Mouse (Mus musculus): ENCODE results near the gene Gdpgp1. TPM values are rescaled to one million over a fixed set of nuclear protein-coding genes. Genes with fewer than 3 reads are reported as not detected.

Gene Gdpgp1
- 1 to 10 TPM; 6.2 to 7.5 (median 7.0) TPM for total RNA-seq (2022)

GRCm38 (mm10) chr7:80232489-80233029 is at the start of gene Gdpgp1, which contains the start of gene Cib1:
TSS of gene Gdpgp1 (plus strand) at chr7:80232865.
TSS of gene Cib1 (minus strand) at chr7:80232813.
- peak; percentile 90 to 93 for DNase-seq (ENCODE audit: low spot score in 2 of 2)

GRCm38 (mm10) chr7:80183466-80183865 is 49.2 kb upstream of the Gdpgp1 start:
- DNase-seq (ENCODE audit: low spot score in 2 of 2) = no peak

- DNase-seq (ENCODE audit: low spot score in 2 of 2) = no peak
These were observed 48.7 kb upstream of the Gdpgp1 start for GRCm38 (mm10) chr7:80183969-80184368.

DNA sequence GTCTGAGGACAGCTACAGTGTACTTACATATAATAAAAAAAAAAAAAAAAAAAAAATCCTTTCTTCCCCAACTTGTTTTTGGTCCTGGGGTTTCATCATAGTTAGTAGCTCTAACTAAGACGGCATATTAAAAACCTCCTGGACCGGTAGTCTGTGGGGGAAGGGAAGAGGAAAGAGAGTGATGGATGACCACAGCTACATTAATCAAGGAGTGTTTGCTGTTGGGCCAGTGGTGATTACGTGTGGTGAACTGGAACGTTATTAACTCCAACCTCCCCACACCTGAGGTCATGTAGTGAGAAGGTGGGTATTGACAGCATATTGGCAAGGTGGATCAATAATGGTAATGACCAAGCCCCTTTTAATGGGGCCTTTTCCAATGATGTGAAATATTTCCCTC is 48.1 kb upstream of the Gdpgp1 start:
- no peak for DNase-seq (ENCODE audit: low spot score in 2 of 2)

DNA sequence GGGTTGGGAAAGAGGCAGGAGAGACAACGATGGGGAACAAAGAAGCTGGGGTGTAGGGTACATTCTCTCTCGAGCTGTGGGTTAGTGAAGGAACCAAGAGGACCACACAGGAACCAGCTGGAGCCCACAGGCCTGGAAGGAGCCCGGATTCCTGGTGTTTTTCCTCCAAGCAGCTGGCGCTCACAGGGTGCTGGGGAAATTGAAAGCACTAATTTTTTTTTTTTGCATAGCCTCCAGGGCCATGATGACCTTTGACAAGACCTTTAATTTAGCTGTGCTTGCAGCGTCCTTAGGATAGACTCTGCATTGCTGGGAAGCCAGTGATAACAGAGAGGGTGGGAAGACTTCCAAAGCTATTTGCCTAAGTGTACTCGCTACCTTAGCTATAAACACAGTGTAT is 47.7 kb upstream of the Gdpgp1 start:
- DNase-seq (ENCODE audit: low spot score in 2 of 2) = no peak

- no peak for DNase-seq (ENCODE audit: low spot score in 2 of 2)
These were observed 46.6 kb upstream of the Gdpgp1 start for GRCm38 (mm10) chr7:80186021-80186420.

DNA sequence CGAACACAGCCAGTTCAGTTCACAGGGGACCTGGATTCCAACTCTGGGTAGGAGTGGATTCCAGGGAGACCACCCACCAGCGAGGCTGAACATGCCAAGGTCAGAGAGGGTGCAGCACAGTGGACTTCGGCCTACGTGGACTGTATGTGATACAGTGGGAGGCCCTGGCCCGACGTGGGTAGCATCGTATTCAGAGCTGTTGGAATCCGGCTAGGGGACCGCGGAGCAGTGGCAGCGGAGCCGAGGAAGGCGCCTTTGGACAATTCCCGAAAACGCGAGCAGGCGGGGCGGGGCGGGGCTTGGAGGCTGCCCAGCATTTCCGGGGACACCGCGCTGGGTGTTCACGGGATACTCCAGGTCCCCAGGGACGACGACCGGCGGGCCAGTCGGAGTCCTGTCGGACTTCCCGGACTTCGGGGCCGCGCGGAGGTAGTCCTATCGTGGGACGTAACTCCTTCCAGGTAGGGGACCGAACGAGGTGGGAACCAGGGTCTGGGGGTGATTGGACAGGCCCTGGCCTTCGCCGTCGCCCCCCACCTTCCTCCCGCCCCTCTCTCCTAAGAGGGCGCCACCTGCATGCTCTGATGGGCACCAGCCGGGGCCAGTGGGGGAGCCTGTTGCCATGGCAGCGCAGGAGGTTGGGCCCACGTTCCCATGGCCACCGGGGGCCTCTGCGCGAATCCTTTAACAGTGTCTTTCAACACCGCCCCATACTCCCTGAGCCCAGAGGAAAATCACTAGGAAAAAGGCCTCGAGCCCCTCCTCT is 46.0 kb upstream of the Gdpgp1 start, which contains the start of gene Sema4b:
TSS of gene Sema4b (plus strand) at position 311 of the 766 bp plus-strand sequence.
- DNase-seq (ENCODE audit: low spot score in 2 of 2) = peak; percentile 95

DNA sequence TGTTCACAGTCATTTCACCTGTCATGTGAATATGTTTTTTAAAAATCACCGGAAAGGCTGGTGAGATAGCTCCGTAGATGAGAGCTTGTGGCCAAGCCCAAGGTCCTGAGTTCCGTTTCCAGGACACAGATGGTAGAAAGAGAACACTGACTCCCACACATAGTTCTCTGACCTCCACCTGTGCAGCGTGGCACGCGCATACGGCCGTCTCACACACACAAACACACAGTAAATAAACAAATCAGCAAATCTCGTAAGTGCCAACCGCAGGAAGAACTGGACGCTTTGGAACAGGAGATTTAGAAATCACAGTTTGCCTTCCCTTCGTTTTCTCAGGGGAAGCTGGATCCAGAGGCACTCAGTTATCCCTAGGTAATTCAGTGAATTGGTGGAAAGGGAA is 45.2 kb upstream of the Gdpgp1 start:
- DNase-seq (ENCODE audit: low spot score in 2 of 2) = no peak

DNA sequence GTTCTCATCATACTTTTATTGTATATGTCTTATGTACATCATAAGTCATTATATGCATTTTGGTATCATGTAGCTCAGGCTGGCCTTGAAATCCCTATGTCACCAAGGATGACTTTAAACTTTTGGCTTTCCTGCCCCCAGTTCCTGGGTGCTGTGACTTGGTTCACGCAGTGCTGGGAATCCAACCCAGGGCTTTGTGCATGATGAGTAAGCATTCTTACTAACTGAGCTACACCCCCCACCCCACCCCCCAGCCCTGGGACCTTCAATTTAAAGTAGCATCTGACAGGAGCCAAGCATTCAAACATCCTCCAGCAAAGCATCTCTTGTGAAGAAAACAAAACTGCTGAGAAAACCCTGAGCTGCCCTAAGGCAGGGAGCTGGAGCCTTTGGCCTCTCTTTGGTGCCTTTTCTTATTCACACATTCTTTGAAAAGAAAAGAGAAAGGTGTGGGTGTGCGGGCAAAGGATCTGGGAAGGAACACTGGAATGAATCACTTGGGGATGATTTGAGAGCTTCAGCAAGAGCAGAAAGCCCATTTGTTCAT is 44.0 kb upstream of the Gdpgp1 start:
- DNase-seq (ENCODE audit: low spot score in 2 of 2) = no peak

GRCm38 (mm10) chr7:80189147-80189933 is 43.3 kb upstream of the Gdpgp1 start:
- no peak for DNase-seq (ENCODE audit: low spot score in 2 of 2)

DNA sequence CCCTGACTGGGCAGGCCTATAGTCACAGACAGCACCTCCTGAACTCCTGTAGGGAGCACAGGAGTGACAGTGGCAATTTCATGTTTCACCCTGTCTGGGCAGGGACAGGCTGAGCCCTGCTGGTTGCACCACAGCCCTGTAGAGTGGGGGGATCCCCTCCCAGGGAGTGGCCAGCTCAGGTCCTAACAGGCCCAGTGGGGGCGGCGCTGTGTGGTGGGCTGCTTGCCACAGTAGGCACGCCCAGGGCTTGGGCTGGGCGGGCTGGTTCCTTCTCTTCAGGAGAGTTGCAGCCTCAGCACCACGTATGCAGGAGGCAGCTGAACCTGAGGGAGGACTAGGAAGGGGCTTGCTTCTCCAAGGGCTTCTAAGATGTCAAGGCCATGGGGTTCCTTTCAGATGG is 41.2 kb upstream of the Gdpgp1 start:
- DNase-seq (ENCODE audit: low spot score in 2 of 2) = no peak

DNA sequence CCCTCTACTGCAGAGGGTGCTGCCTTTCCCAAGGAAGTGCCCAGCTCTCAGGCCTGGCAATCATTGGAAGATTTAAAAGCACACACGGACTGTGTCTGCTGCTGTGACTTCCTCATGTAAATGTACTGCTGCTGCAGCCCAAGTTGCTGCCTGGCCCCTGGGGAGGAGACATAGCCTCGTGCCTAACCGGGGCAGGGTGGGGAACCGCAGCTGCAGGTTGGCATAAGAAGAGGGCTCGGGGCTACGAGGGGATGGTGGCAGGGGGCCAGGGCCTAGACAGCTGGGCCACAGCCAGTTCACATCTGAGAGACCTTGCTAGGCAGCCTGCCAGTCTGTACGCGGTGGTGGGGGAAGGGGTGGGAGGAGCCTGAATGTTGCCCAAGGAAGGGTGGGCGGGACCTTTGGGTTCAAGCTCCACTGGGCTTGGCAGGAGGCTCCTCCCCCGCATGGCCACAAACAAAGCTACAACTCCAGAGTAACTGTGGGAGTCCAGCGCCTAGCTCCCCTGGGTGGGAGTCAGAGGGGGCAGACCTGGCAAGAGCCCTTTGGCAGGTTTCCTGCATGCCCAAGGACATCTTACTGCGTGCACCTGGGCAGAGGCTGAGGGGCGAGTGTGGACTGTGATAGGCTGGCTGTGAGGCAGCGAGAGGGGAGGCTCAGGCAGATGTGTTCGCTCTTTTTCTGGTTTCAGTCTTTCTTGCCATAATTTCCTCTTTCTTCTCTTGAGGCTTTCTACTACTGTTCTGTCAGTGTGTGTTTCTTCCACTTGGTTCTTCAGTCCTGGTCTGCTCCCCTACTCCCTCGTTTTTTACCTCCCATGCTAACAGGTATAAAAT is 40.2 kb upstream of the Gdpgp1 start:
- DNase-seq (ENCODE audit: low spot score in 2 of 2) = peak in 1 of 2 experiments; percentile 49

DNA sequence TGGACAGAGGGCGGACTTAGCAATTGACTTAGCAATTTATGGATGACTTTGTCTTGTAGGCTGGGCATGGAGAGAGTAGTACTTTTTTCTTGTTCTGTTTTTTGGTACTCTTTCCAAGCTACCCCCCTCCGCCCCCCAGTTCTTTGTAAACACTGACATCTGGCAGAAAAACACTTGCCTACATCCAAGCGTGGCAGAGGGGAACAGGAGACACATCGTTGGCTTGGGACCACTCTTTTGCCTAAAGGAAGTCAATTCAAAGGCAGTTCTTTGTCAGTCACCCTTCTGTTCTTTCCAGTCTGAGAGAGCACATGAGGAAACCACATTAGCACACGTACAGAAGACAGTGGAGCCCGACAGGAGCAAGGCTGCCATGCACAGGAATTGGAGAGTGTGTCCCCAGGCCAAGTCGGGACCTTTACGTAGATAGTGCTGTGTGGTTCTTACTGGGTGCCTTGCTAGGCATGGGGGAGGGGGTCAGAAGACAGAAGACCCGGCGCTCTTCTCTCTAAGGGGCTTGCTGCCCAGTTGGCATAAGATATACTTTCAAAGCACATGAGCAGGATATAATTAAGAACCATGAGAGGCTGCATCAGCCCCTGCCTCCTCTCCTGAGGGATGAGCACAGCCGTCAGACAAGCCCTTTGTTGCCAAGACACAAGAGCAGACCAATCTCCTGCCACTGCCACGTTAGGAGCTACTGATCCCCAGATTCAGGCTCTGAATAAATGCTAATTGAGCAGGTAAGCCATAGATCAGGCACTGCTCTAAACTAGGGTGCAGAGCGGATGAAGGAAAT is 38.5 kb upstream of the Gdpgp1 start:
- DNase-seq (ENCODE audit: low spot score in 2 of 2) = no peak

DNA sequence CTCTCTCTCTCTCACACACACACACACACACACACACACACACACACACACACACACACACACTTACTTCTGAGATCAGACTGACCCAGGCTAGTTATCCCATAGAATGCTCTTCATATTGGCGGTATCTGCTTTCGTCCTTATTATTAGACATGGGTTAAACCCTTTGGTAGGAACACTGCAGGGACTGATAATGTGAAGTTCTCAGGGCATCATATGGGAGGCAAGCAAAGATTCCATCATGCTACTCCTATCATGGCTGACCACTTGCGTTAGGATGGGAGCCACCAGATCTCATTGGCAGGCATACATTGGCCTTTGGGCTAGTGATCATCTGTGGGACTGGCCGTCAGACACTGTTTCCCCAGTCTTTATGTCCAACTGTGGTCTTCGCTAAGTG is 37.5 kb upstream of the Gdpgp1 start:
- no peak for DNase-seq (ENCODE audit: low spot score in 2 of 2)

DNA sequence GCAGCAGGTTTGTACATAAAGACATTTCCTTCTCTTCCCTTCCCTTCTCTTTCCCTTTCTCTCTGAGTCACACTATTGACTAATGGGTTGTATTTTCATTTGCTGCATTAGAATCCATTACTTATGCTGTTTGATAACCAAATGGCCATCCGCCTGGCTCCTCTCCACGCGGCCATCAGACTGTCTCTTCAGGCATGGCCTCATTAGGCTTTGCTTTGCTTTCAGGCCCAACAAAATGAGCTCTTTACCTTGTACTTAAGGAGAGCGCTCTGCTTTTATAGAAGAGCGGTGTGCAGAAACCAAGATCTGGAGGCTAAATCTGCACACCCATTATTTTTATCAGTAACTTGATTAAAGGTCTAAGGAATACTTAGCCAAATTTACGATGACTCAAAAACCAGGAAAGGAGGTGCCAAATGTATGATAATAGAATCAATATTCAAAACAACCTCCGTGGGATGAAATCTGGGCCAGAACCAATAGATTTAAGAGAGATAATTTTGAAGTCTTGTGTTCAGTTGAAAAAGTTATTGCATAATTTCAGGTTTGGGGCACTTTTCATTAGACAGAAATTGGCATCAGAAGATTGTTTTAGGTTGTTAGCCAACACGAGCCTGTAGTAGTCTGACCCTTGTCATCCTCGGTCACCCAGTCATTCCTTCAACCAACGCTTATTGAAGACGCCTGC is 36.9 kb upstream of the Gdpgp1 start:
- DNase-seq (ENCODE audit: low spot score in 2 of 2) = no peak

DNA sequence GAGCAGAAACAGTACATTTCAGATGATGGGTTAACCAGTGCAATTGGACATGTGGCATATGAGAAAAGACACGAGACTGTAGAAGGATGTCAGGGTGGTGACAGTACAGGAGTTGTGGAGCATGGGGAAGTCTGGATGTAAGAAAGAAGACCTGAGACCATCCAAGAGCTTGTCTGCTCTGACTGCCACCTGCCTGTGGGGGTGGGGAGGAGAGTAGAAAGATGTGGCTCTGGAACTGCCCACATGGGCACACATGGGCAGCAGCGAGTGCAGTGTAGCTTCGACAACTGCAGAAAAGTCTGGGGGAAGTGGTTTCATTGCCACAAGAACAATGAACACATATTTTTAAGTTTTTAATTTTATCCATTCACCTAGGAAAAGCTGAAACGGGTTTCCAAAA is 35.3 kb upstream of the Gdpgp1 start:
- DNase-seq (ENCODE audit: low spot score in 2 of 2) = no peak

DNA sequence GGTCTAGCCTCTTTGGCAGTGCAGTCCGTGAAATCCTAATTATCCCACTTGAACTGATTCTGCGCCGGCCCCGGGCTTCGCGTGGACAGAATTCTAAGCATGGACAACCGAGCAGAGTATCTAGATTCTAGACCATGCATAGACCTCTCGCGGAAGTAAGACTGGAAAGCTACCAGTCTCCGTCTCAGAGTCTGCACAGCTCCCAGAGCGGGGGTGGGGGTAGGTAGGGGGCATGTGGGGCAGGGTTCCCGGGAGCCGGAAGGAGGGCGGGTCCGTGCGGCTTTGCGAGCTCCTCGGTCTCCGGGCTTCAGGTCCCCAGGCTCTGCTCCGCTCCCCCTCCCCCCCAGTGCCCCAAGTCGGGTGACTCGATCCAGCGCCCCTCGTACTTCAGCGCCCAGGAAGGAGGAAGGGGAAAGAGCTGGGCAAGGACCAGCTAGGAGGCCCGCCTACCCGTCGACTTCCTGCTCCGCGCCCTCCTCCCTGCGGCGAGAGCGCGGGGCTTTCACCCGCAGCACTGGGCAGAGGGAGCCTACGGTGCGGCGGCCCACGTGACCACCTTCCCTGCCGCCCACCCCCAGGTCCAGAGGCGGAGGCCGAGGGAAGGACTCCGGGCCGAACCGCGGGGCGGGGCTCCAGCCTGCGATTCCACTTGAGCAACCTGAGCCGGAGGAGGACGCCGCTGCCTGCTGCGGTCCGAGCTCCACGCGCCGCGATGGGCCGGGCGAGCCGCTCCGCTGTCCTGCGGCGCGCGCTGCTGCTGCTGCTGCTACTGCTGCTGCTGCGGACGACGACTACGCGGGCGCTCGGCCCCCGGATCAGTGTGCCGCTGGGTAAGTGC is 34.5 kb upstream of the Gdpgp1 start:
- DNase-seq (ENCODE audit: low spot score in 2 of 2) = peak; percentile 71 to 73

DNA sequence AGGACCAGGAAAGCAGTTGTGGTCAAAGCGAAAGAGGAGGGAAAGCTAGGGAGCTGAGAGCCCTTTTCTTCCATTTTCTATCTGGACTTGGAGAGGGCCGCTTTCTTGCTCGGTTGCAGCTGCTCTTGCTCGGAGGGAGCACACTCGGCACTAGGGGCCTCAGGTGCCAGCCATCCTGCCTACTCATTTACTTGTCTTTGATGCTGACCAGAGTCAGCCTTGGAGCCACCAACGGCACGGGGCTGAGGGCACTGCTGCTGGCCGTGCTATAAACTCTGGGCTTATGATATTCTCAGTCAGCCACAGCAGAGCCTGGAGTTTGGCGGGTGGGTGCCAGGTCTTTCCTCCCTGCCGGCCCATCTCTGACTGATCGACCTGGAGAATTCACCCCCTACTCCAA is 33.8 kb upstream of the Gdpgp1 start:
- no peak for DNase-seq (ENCODE audit: low spot score in 2 of 2)

GRCm38 (mm10) chr7:80199286-80199685 is 33.4 kb upstream of the Gdpgp1 start:
- no peak for DNase-seq (ENCODE audit: low spot score in 2 of 2)

Data from layer of hippocampus, adult 8-10 months (tissue).